Mouse (Mus musculus) testis, adult 2 months (tissue): ENCODE data around the gene Gm9732. TPM values are rescaled to one million over a fixed set of nuclear protein-coding genes. Genes with fewer than 3 reads are reported as not detected.

Experiments used
- polyA plus RNA-seq: library from polyadenylated mRNA; depleted of rRNA; stranded (reverse); fragments of >200 nt; gene quantifications from 2 replicates; pipeline ENCODE4 v1.2.3, GENCODE M21; 2012; rRNA removed

Gene Gm9732
- polyA plus RNA-seq, 1 experiment, result 5.0 TPM

Other genes with a start within 250 kb of the Gm9732 start
- gene Gm8094, start 198.4 kb upstream of the Gm9732 start, polyA plus RNA-seq, result 1.9 and 2.6 TPM in 2 replicates
- gene Gm8104, start 174.4 kb upstream of the Gm9732 start, polyA plus RNA-seq, result 0.64 and 0.98 TPM in 2 replicates
- gene Gm7233, start 95.2 kb upstream of the Gm9732 start, polyA plus RNA-seq, result 0.56 and 0.60 TPM in 2 replicates
- gene Gm8122, start 39.7 kb upstream of the Gm9732 start, polyA plus RNA-seq, result 0.23 and 0.44 TPM in 2 replicates
- gene Gm8126, start 16.4 kb upstream of the Gm9732 start, polyA plus RNA-seq, result 3.4 and 5.2 TPM in 2 replicates
- gene Gm8127, start 18.8 kb downstream of the Gm9732 start, polyA plus RNA-seq, result 2.8 and 3.5 TPM in 2 replicates
- 20.4 and 24.7 TPM in 2 replicates for gene 1700001F09Rik, start 72.8 kb downstream of the Gm9732 start, polyA plus RNA-seq
- gene Gm8138, start 141.3 kb downstream of the Gm9732 start, polyA plus RNA-seq, result 2.6 and 4.1 TPM in 2 replicates